Mouse (Mus musculus) B cell, adult 62 days (primary cell): ENCODE data around the gene Taf5. TPM values are rescaled to one million over a fixed set of nuclear protein-coding genes. Genes with fewer than 3 reads are reported as not detected.

Source experiments
- total RNA-seq: library from RNA; stranded (reverse); gene quantifications from 4 replicates; pipeline ENCODE4 v1.2.4, GENCODE M21; 2023

Taf5 gene
- 12.3 to 12.6 TPM (median 12.4 TPM) in 4 replicates for total RNA-seq

GRCm38 (mm10) chr19:47067096-47067882 lies at the start of gene Taf5:
Gene Taf5, plus strand, starts transcription at chr19:47067746.

GRCm38 (mm10) chr19:47050271-47051032 lies 17.1 kb upstream of the Taf5 start, which contains the start of gene Pcgf6:
Gene Pcgf6, minus strand, starts transcription at chr19:47050906.

GRCm38 (mm10) chr19:47090550-47091156 lies 23.1 kb downstream of the Taf5 start, which contains the start of the genes Usmg5 and Pdcd11:
Gene Usmg5, minus strand, starts transcription at chr19:47090647.
Gene Pdcd11, plus strand, starts transcription at chr19:47090768.

Other genes starting within 250 kb of the Taf5 start
- gene Ina, start 53.0 kb upstream of the Taf5 start, total RNA-seq: not detected in 4 replicates
- gene Nt5c2, start 52.6 kb upstream of the Taf5 start, total RNA-seq: 82.4 to 109 TPM (median 95.3 TPM) in 4 replicates
- gene Pcgf6, start 16.8 kb upstream of the Taf5 start, total RNA-seq: 18.3 to 23.0 TPM (median 21.5 TPM) in 4 replicates
- 199 to 228 TPM (median 203 TPM) in 4 replicates for gene Usmg5, start 22.9 kb downstream of the Taf5 start, total RNA-seq
- gene Pdcd11, start 23.0 kb downstream of the Taf5 start, total RNA-seq: 48.0 to 54.7 TPM (median 53.3 TPM) in 4 replicates
- 42.7 to 48.6 TPM (median 43.9 TPM) in 4 replicates for gene Calhm2, start 70.5 kb downstream of the Taf5 start, total RNA-seq
- gene Calhm1, start 76.5 kb downstream of the Taf5 start, total RNA-seq: not detected in 4 replicates
- gene Calhm3, start 90.0 kb downstream of the Taf5 start, total RNA-seq: not detected in 4 replicates
- 0.58 TPM in 1 of 4 replicates, not detected in the others for gene Neurl1a, start 111.1 kb downstream of the Taf5 start, total RNA-seq